Mouse (Mus musculus) megakaryocyte, embryonic 14.5 days (primary cell): ENCODE results near the gene Wfdc12. TPM values are rescaled to one million over a fixed set of nuclear protein-coding genes. Genes with fewer than 3 reads are reported as not detected.

Experiments
- H3K27me3 ChIP-seq: replicated peaks from 2 replicates; pipeline ENCODE3; 2012; ENCODE audit warnings: inconsistent platforms
- H3K36me3 ChIP-seq: replicated peaks from 2 replicates; pipeline ENCODE3; 2012; ENCODE audit warnings: low read length, inconsistent platforms, mixed read lengths
- H3K4me1 ChIP-seq: 2 replicates; pipeline ENCODE4 v1.6.1; 2012; ENCODE audit warnings: inconsistent platforms
- H3K4me3 ChIP-seq: replicated peaks from 2 replicates; pipeline ENCODE3; 2012; ENCODE audit warnings: moderate library complexity, mild to moderate bottlenecking, inconsistent platforms
- H3K9me3 ChIP-seq: 2 replicates; pipeline ENCODE4 v1.6.1; 2012; ENCODE audit warnings: inconsistent platforms
- FLI1 ChIP-seq: IDR thresholded peaks from 2 replicates; pipeline ENCODE4 v1.6.1; 2012; ENCODE audit warnings: low read length, inconsistent platforms, mixed read lengths
- GATA1 ChIP-seq: IDR thresholded peaks from 3 replicates; pipeline ENCODE4 v1.6.1; 2012; ENCODE audit warnings: mixed read lengths, low read length, inconsistent platforms, borderline replicate concordance
- polyA plus RNA-seq: library from polyadenylated mRNA; stranded (reverse); fragments of >175 nt; gene quantifications from 2 replicates; pipeline ENCODE4 v1.2.3, GENCODE M21; 2012; ENCODE audit warnings: low replicate concordance; ENCODE audit not compliant: insufficient read depth

The Wfdc12 gene
- polyA plus RNA-seq, 1 experiment: not detected

- Histone ChIP-seq H3K36me3 (peaks cover 13% of the 10 kb centered on the region), H3K27me3 (peaks cover 42% of the 10 kb centered on the region), H3K4me3 (no peak overlapping the region), H3K9me3 (no peaks in the 10 kb centered on the region), H3K4me1 (no peaks in the 10 kb centered on the region)
- TF ChIP-seq FLI1 (no peak), GATA1 (no peak)
Observed at GRCm38 (mm10) chr2:164161515-164162055, 28.8 kb downstream of the Wfdc12 start.

GRCm38 (mm10) chr2:164158838-164159237 lies 31.6 kb downstream of the Wfdc12 start:
- H3K9me3 ChIP-seq: no peaks in the 10 kb centered on the region
- no peak for TF ChIP-seq FLI1
- no peak for TF ChIP-seq GATA1
- H3K4me3 ChIP-seq: no peak overlapping the region
- H3K27me3 ChIP-seq: peaks cover 17% of the 10 kb centered on the region
- peaks cover 40% of the 10 kb centered on the region for H3K36me3 ChIP-seq
- H3K4me1 ChIP-seq: no peaks in the 10 kb centered on the region

- no peak for TF ChIP-seq FLI1
- no peak for TF ChIP-seq GATA1
- H3K36me3 ChIP-seq: peaks cover 67% of the 10 kb centered on the region
Observed at GRCm38 (mm10) chr2:164156158-164156557, 34.2 kb downstream of the Wfdc12 start.

GRCm38 (mm10) chr2:164154007-164154406 lies 36.4 kb downstream of the Wfdc12 start:
- Histone ChIP-seq H3K9me3 (no peaks in the 10 kb centered on the region), H3K4me3 (no peak overlapping the region), H3K27me3 (no peaks in the 10 kb centered on the region), H3K4me1 (0 out of 2 replicates have a peak, but pooled peaks cover 3% of the 10 kb centered on the region), H3K36me3 (peaks cover 88% of the 10 kb centered on the region)
- no peak for TF ChIP-seq GATA1
- TF ChIP-seq FLI1: no peak

More at GRCm38 (mm10) chr2:164156158-164156557, 34.2 kb downstream of the Wfdc12 start:
- Histone ChIP-seq H3K4me1 (no peaks in the 10 kb centered on the region), H3K9me3 (no peaks in the 10 kb centered on the region), H3K27me3 (no peaks in the 10 kb centered on the region), H3K4me3 (no peak overlapping the region)

- peaks cover 99% of the 10 kb centered on the region for H3K36me3 ChIP-seq
- no peaks in the 10 kb centered on the region for H3K27me3 ChIP-seq
- TF ChIP-seq FLI1 (no peak), GATA1 (no peak)
- H3K9me3 ChIP-seq: no peaks in the 10 kb centered on the region
- peaks cover 6% of the 10 kb centered on the region; the same call in 1 of the 2 replicates for H3K4me1 ChIP-seq
- no peak overlapping the region for H3K4me3 ChIP-seq
Observed at GRCm38 (mm10) chr2:164152341-164152740, 38.1 kb downstream of the Wfdc12 start.

- no peaks in the 10 kb centered on the region for H3K9me3 ChIP-seq
- TF ChIP-seq GATA1 (no peak), FLI1 (no peak)
- no peak overlapping the region for H3K4me3 ChIP-seq
- peaks cover 100% of the 10 kb centered on the region for H3K36me3 ChIP-seq
- H3K4me1 ChIP-seq: peaks cover 20% of the 10 kb centered on the region
- no peaks in the 10 kb centered on the region for H3K27me3 ChIP-seq
Observed at GRCm38 (mm10) chr2:164150086-164150760, 40.2 kb downstream of the Wfdc12 start.

GRCm38 (mm10) chr2:164146556-164146955 lies 43.9 kb downstream of the Wfdc12 start:
- peaks cover 46% of the 10 kb centered on the region for H3K4me1 ChIP-seq
- no peak overlapping the region for H3K4me3 ChIP-seq
- H3K9me3 ChIP-seq: no peaks in the 10 kb centered on the region
- no peak for TF ChIP-seq GATA1
- no peak for TF ChIP-seq FLI1
- H3K27me3 ChIP-seq: no peaks in the 10 kb centered on the region
- peaks cover 98% of the 10 kb centered on the region for H3K36me3 ChIP-seq

- no peak for TF ChIP-seq GATA1
- TF ChIP-seq FLI1: no peak
- Histone ChIP-seq H3K36me3 (peaks cover 98% of the 10 kb centered on the region), H3K27me3 (no peaks in the 10 kb centered on the region), H3K9me3 (no peaks in the 10 kb centered on the region), H3K4me1 (peaks cover 56% of the 10 kb centered on the region), H3K4me3 (no peak overlapping the region)
Observed at GRCm38 (mm10) chr2:164144541-164144940, 45.9 kb downstream of the Wfdc12 start.

GRCm38 (mm10) chr2:164144025-164144424 lies 46.4 kb downstream of the Wfdc12 start:
- peaks cover 52% of the 10 kb centered on the region for H3K4me1 ChIP-seq
- TF ChIP-seq GATA1 (no peak), FLI1 (no peak)
- H3K9me3 ChIP-seq: no peaks in the 10 kb centered on the region
- H3K36me3 ChIP-seq: peaks cover 94% of the 10 kb centered on the region
- H3K4me3 ChIP-seq: no peak overlapping the region
- no peaks in the 10 kb centered on the region for H3K27me3 ChIP-seq

GRCm38 (mm10) chr2:164142021-164142420 lies 48.4 kb downstream of the Wfdc12 start:
- peaks cover 93% of the 10 kb centered on the region for H3K36me3 ChIP-seq
- H3K4me3 ChIP-seq: no peak overlapping the region
- H3K9me3 ChIP-seq: no peaks in the 10 kb centered on the region
- no peak for TF ChIP-seq GATA1
- no peak for TF ChIP-seq FLI1
- H3K4me1 ChIP-seq: peaks cover 59% of the 10 kb centered on the region
- H3K27me3 ChIP-seq: no peaks in the 10 kb centered on the region

Other genes starting within 250 kb of the Wfdc12 start
- gene Ywhab, start 195.6 kb downstream of the Wfdc12 start, polyA plus RNA-seq: 18.6 and 40.5 TPM in 2 replicates
- gene Pabpc1l, start 165.2 kb downstream of the Wfdc12 start, polyA plus RNA-seq: not detected in 2 replicates
- gene Stk4, start 120.3 kb downstream of the Wfdc12 start, polyA plus RNA-seq: 3.1 and 31.1 TPM in 2 replicates
- 17.4 and 20.5 TPM in 2 replicates for gene Tomm34, start 119.4 kb downstream of the Wfdc12 start, polyA plus RNA-seq
- not detected in 2 replicates for gene Kcns1, start 19.5 kb downstream of the Wfdc12 start, polyA plus RNA-seq
- not detected in 2 replicates for gene Wfdc5, start 7.9 kb downstream of the Wfdc12 start, polyA plus RNA-seq
- gene Wfdc15a, start 9.5 kb upstream of the Wfdc12 start, polyA plus RNA-seq: not detected in 2 replicates
- gene Wfdc15b, start 31.1 kb upstream of the Wfdc12 start, polyA plus RNA-seq: not detected in 2 replicates
- not detected in 2 replicates for gene Svs2, start 47.9 kb upstream of the Wfdc12 start, polyA plus RNA-seq
- gene Svs3b, start 66.0 kb upstream of the Wfdc12 start, polyA plus RNA-seq: not detected in 2 replicates
- gene Svs4, start 87.9 kb upstream of the Wfdc12 start, polyA plus RNA-seq: not detected in 2 replicates
- not detected in 2 replicates for gene Svs3a, start 98.7 kb upstream of the Wfdc12 start, polyA plus RNA-seq
- not detected in 2 replicates for gene Svs6, start 126.1 kb upstream of the Wfdc12 start, polyA plus RNA-seq
- gene Svs5, start 142.1 kb upstream of the Wfdc12 start, polyA plus RNA-seq: not detected in 2 replicates
- gene Slpi, start 198.5 kb upstream of the Wfdc12 start, polyA plus RNA-seq: 10.8 and 19.1 TPM in 2 replicates
- gene Rbpjl, start 212.5 kb upstream of the Wfdc12 start, polyA plus RNA-seq: 0.18 TPM in 1 of 2 replicates, not detected in the other
- not detected in 2 replicates for gene Matn4, start 214.6 kb upstream of the Wfdc12 start, polyA plus RNA-seq